Mouse (Mus musculus): ENCODE results near the gene Eif3l. TPM values are rescaled to one million over a fixed set of nuclear protein-coding genes. Genes with fewer than 3 reads are reported as not detected.
A peak's percentile ranks its signal among the peaks of the same experiment; 100 is the strongest.

The Eif3l gene
- polyA plus RNA-seq, 1 experiment from 2014 or later = 182 TPM

DNA sequence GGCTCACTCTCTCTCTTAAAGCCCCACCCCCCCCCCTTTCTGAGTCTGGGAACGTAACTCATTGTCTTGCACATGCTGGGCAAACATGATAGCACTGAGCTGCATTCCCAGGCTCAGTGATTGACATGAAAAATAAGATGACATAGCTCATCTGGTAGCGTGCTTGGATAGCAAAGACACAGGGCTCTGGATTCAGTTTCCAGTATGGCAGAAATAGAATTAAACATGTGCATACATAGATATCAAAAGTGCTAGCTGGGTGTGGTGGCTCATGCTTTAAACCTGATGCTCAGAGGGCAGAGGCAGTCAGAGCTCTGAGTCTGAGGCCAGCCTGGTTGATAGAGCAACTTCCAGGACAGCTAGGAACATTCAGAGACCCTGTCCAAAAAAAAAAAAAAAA, 30.8 kb downstream of the Eif3l start:
- no peak overlapping the region for H3K27ac ChIP-seq (replicated peaks; ENCODE audit: low read depth, low read length)
- ATAC-seq (ENCODE audit: low FRiP score, low TSS enrichment) (no peak), DNase-seq (no peak)
- no peak overlapping the region for H3K4me2 ChIP-seq (ENCODE audit: low read length)
- H3K9ac ChIP-seq (replicated peaks; ENCODE audit: low read length) = no peak overlapping the region
- no peaks in the 10 kb centered on the region for H3K36me3 ChIP-seq (ENCODE audit: control insufficient read depth, insufficient read depth, low read length)
- H3K27me3 ChIP-seq (ENCODE audit: control insufficient read depth, insufficient read depth, low read length) = no peaks in the 10 kb centered on the region
- H3K4me1 ChIP-seq (ENCODE audit: control insufficient read depth, insufficient read depth, low read length) = peaks cover 21% of the 10 kb centered on the region
- H3K9me3 ChIP-seq (ENCODE audit: control insufficient read depth, low read length) = no peaks in the 10 kb centered on the region
- 52% methylated on average over 2 of the region's 2 CpGs for WGBS
- H3K4me3 ChIP-seq (replicated peaks; ENCODE audit: low read depth, low read length) = no peak overlapping the region

DNA sequence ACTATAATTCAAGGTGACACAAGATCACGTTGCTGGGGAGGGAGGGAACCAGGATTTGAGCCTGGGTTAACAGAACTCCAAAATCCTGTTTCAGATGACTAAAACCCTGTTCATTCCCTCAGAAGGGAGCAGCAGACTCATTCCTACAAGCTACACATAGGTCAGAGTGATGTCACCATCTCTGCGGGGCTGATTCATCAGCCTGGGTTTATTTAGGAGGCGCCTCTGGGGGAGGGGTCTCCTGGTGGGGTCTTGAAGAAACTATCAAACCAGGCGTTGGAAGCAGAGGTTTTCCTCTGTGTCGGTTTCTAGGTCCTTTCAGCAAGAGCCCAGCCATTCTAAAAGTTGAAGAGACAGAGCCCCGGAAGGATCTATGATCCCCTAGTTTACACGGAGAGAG, 33.0 kb downstream of the Eif3l start:
- H3K9me3 ChIP-seq (ENCODE audit: control insufficient read depth, low read length) = no peaks in the 10 kb centered on the region
- DNase-seq (no peak), ATAC-seq (ENCODE audit: low FRiP score, low TSS enrichment) (no peak)
- H3K4me2 ChIP-seq (ENCODE audit: low read length) = peak overlapping the region; percentile 98
- 0 out of 2 replicates have a peak, but pooled peaks cover 1% of the 10 kb centered on the region for H3K36me3 ChIP-seq (ENCODE audit: control insufficient read depth, insufficient read depth, low read length)
- WGBS = 24% methylated on average over 7 of the region's 7 CpGs
- H3K27ac ChIP-seq (replicated peaks; ENCODE audit: low read depth, low read length) = 0 out of 2 replicates have a peak overlapping the region, but pooled peaks have one; percentile 77
- peak overlapping the region; percentile 92; the same call in 1 of the 2 replicates for H3K9ac ChIP-seq (replicated peaks; ENCODE audit: low read length)
- H3K4me1 ChIP-seq (ENCODE audit: control insufficient read depth, insufficient read depth, low read length) = peaks cover 25% of the 10 kb centered on the region
- peak overlapping the region; percentile 85; the same call in 1 of the 2 replicates for H3K4me3 ChIP-seq (replicated peaks; ENCODE audit: low read depth, low read length)
- H3K27me3 ChIP-seq (ENCODE audit: control insufficient read depth, insufficient read depth, low read length) = no peaks in the 10 kb centered on the region

DNA sequence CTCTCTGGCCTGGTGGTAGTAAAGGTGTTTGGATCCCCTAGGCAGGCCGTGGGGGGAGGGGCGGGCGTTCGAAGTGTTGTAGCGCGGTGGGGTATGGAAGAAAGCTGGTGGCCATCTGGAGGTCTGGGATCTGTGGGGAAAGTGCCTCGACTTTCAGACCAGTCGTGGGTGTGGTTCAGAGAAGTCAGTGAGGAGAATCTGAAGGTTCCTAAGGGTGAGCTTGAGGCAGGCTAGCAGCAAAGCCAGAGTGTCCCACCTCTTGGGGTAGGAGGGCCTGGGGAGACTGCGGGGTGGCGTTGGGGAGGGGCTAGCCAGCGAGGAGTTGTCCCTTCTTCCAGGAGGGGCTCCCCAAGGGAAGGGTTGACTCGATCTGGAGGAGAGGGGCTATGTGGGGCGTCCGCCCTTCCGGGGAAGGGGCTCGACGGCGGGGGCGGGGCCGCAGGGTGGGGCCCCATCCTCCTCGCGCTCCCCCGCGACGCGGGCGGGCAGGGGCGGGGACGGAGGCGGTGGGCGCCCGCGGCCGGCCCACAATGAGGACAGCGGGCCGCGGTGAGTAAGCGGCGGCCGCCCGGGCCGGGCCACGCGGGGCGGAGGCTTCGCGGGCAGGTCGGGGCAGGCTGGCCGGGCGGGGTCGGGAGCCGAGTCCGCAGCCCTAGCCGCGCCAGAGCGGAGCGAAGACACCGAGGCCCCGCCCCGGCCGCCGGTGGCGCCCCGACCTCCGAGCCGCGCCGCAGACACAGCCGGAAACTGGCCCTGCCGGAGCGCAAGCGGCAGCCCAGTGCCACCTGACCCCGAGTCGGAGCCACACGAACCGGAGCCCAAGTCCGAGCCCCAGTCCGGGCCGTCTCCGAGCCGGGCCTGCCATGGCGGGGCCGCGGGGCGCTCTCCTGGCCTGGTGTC, 33.7 kb downstream of the Eif3l start, which contains the start of gene Micall1:
TSS of gene Micall1 (plus strand) at position 478 of the 900 bp plus-strand sequence.
- ATAC-seq (ENCODE audit: low FRiP score, low TSS enrichment) (peak; percentile 74), DNase-seq (peak; percentile 77)
- Histone ChIP-seq H3K4me2 (ENCODE audit: low read length) (peak within 1 kb of the TSS; percentile 98), H3K27ac (replicated peaks; ENCODE audit: low read depth, low read length) (peak within 1 kb of the TSS; percentile 77), H3K27me3 (ENCODE audit: control insufficient read depth, insufficient read depth, low read length) (no peaks in the 10 kb centered on the region), H3K4me3 (replicated peaks; ENCODE audit: low read depth, low read length) (peak within 1 kb of the TSS; percentile 85), H3K4me1 (ENCODE audit: control insufficient read depth, insufficient read depth, low read length) (peaks cover 25% of the 10 kb centered on the region), H3K36me3 (ENCODE audit: control insufficient read depth, insufficient read depth, low read length) (0 out of 2 replicates have a peak, but pooled peaks cover 2% of the 10 kb centered on the region), H3K9me3 (ENCODE audit: control insufficient read depth, low read length) (no peaks in the 10 kb centered on the region), H3K9ac (replicated peaks; ENCODE audit: low read length) (peak within 1 kb of the TSS; percentile 92)
- under 1% methylated on average over 66 of the region's 85 CpGs for WGBS

DNA sequence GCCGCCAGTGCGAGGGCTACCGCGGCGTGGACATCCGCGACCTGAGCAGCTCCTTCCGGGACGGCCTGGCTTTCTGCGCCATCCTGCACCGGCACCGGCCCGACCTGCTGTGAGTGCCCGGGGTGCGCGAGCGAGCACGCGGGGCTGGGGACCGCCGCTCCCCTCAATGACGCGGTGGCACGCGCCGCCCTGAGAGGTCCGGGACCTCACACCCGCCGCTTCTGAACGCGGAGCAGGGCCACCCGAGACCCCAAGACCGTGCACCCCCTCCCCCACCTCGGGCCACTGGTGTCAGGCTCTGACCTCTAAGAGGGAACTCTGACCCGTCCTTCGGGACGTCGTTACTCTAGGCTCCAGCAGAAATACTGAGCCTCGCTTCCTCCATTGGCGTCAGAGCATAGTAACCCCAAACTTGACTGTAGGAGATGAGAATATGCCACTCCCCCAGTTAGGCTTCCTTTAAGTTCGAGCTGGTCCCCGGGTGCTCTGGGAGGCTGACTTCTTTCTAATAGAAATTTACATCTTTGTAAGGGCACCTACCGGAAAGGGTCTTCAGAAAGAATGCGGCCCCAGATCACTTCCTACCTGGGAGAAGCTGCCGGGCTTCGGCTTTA, 34.4 kb downstream of the Eif3l start:
- DNase-seq = peak; percentile 58
- 0 out of 2 replicates have a peak, but pooled peaks cover 2% of the 10 kb centered on the region for H3K36me3 ChIP-seq (ENCODE audit: control insufficient read depth, insufficient read depth, low read length)

DNA sequence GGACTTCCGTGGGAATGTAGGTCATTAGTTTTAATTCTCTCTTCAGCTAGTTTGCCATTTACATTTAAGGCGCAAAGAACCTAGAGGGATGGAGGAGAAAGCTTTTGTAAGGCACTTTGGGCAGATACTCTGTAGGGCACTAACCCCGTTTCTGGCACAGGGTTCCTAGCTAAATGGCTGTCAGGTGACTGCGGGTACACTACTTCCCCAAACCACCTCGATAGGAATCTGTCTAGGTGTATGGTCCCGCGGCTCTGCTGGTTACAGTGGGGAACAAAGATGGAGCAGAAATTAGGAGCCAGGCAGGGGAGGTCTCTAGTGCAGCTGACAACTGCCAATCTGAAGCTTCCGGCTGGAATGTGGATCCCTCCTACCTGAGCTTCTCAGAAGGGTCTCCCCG, 35.1 kb downstream of the Eif3l start:
- Histone ChIP-seq H3K4me3 (replicated peaks; ENCODE audit: low read depth, low read length) (peak overlapping the region; percentile 85), H3K9ac (replicated peaks; ENCODE audit: low read length) (peak overlapping the region; percentile 92; the same call in 1 of the 2 replicates), H3K9me3 (ENCODE audit: control insufficient read depth, low read length) (no peaks in the 10 kb centered on the region), H3K4me2 (ENCODE audit: low read length) (peak overlapping the region; percentile 98), H3K27me3 (ENCODE audit: control insufficient read depth, insufficient read depth, low read length) (no peaks in the 10 kb centered on the region), H3K4me1 (ENCODE audit: control insufficient read depth, insufficient read depth, low read length) (peaks cover 25% of the 10 kb centered on the region), H3K36me3 (ENCODE audit: control insufficient read depth, insufficient read depth, low read length) (peaks cover 7% of the 10 kb centered on the region), H3K27ac (replicated peaks; ENCODE audit: low read depth, low read length) (no peak overlapping the region)
- WGBS = 18% methylated on average over 9 of the region's 9 CpGs
- DNase-seq = peak; percentile 14
- no peak for ATAC-seq (ENCODE audit: low FRiP score, low TSS enrichment)

More for the DNA sequence above, 34.4 kb downstream of the Eif3l start:
- H3K4me3 ChIP-seq (replicated peaks; ENCODE audit: low read depth, low read length) = peak overlapping the region; percentile 85
- peak; percentile 57 for ATAC-seq (ENCODE audit: low FRiP score, low TSS enrichment)
- peak overlapping the region; percentile 98 for H3K4me2 ChIP-seq (ENCODE audit: low read length)
- WGBS = under 1% methylated on average over 46 of the region's 46 CpGs
- H3K9ac ChIP-seq (replicated peaks; ENCODE audit: low read length) = peak overlapping the region; percentile 92
- H3K27me3 ChIP-seq (ENCODE audit: control insufficient read depth, insufficient read depth, low read length) = no peaks in the 10 kb centered on the region
- H3K27ac ChIP-seq (replicated peaks; ENCODE audit: low read depth, low read length) = peak overlapping the region; percentile 77
- no peaks in the 10 kb centered on the region for H3K9me3 ChIP-seq (ENCODE audit: control insufficient read depth, low read length)
- peaks cover 25% of the 10 kb centered on the region for H3K4me1 ChIP-seq (ENCODE audit: control insufficient read depth, insufficient read depth, low read length)

DNA sequence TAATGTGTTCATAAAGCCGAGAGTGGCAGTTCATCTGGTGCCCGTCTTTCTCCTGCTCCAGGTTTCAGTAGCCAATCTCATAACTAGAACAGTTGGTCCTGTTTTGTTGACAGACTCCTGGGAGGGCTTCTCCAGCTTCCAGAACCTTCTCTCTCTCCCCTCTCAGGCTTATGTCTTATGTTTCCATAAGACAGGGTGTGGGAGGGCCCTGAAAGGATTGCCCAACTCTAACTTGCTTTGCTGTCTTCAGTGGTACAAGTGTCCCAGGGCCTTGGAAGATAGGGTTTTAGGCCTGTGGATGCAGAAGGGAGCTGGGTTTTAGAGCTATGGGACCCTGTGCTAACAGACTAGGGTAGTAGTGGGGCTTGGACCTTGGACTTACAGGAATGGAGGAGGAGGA, 35.5 kb downstream of the Eif3l start:
- H3K4me2 ChIP-seq (ENCODE audit: low read length) = peak overlapping the region; percentile 98
- peak overlapping the region; percentile 34 for H3K9ac ChIP-seq (replicated peaks; ENCODE audit: low read length)
- H3K4me1 ChIP-seq (ENCODE audit: control insufficient read depth, insufficient read depth, low read length) = peaks cover 25% of the 10 kb centered on the region
- H3K36me3 ChIP-seq (ENCODE audit: control insufficient read depth, insufficient read depth, low read length) = peaks cover 12% of the 10 kb centered on the region
- peak overlapping the region; percentile 85; the same call in 1 of the 2 replicates for H3K4me3 ChIP-seq (replicated peaks; ENCODE audit: low read depth, low read length)
- no peaks in the 10 kb centered on the region for H3K9me3 ChIP-seq (ENCODE audit: control insufficient read depth, low read length)
- 64% methylated on average over 2 of the region's 2 CpGs for WGBS
- H3K27ac ChIP-seq (replicated peaks; ENCODE audit: low read depth, low read length) = no peak overlapping the region
- no peak for ATAC-seq (ENCODE audit: low FRiP score, low TSS enrichment)
- no peaks in the 10 kb centered on the region for H3K27me3 ChIP-seq (ENCODE audit: control insufficient read depth, insufficient read depth, low read length)
- DNase-seq = no peak

DNA sequence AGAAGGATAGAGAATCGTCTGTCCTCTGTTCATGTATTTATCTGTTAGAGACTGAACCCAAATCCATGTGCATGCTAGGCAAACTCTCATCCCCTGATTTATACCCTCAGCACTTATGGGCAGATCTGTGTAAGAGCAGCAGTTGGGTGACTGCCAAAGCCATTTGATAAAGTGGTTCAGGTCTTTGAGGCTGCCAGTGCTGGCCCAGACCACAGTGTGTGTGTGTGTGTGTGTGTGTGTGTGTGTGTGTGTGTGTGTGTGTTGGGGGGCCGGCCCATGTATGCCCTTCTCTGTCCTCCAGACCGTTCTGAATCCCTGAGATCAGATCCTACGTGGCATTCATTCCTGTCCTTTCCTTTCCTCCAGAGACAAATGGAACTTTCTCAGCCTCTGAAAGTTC, 36.8 kb downstream of the Eif3l start:
- Histone ChIP-seq H3K36me3 (ENCODE audit: control insufficient read depth, insufficient read depth, low read length) (peaks cover 20% of the 10 kb centered on the region), H3K27ac (replicated peaks; ENCODE audit: low read depth, low read length) (no peak overlapping the region), H3K4me1 (ENCODE audit: control insufficient read depth, insufficient read depth, low read length) (peaks cover 25% of the 10 kb centered on the region), H3K27me3 (ENCODE audit: control insufficient read depth, insufficient read depth, low read length) (no peaks in the 10 kb centered on the region), H3K9me3 (ENCODE audit: control insufficient read depth, low read length) (no peaks in the 10 kb centered on the region), H3K4me3 (replicated peaks; ENCODE audit: low read depth, low read length) (no peak overlapping the region), H3K4me2 (ENCODE audit: low read length) (no peak overlapping the region), H3K9ac (replicated peaks; ENCODE audit: low read length) (no peak overlapping the region)
- ATAC-seq (ENCODE audit: low FRiP score, low TSS enrichment) (no peak), DNase-seq (peak; percentile 27)
- WGBS = 86% methylated on average over 4 of the region's 4 CpGs

DNA sequence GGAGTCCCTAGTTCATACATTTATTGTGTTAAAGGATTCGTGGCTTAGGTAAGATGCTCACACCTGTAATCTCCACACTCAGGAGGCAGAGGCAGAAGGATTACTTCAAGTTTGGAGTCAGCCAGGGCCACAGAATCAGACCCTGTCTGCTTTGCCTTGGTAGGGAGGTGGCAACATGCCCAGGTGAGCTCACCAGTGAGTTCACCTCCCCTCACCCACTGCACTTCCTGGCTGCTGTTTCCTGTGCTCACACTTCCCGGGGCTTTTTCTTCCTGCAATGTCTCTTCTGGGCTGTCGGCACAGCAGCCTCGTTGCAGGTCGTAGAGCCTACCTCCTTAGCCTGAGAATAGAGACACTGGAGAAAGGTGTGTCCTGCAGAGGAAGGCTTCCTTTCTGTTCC, 40.3 kb downstream of the Eif3l start:
- Histone ChIP-seq H3K9ac (replicated peaks; ENCODE audit: low read length) (no peak overlapping the region), H3K27me3 (ENCODE audit: control insufficient read depth, insufficient read depth, low read length) (no peaks in the 10 kb centered on the region), H3K36me3 (ENCODE audit: control insufficient read depth, insufficient read depth, low read length) (peaks cover 31% of the 10 kb centered on the region), H3K27ac (replicated peaks; ENCODE audit: low read depth, low read length) (no peak overlapping the region), H3K4me2 (ENCODE audit: low read length) (no peak overlapping the region), H3K4me1 (ENCODE audit: control insufficient read depth, insufficient read depth, low read length) (peaks cover 9% of the 10 kb centered on the region), H3K9me3 (ENCODE audit: control insufficient read depth, low read length) (no peaks in the 10 kb centered on the region), H3K4me3 (replicated peaks; ENCODE audit: low read depth, low read length) (no peak overlapping the region)
- 78% methylated on average over 5 of the region's 5 CpGs for whole genome bisulfite sequencing
- ATAC-seq (ENCODE audit: low FRiP score, low TSS enrichment) (no peak), DNase-seq (no peak)

Measured in midbrain, embryonic 14.5 days (tissue).